Mouse (Mus musculus) embryo, embryonic 11.5 days (tissue): Measurements from ENCODE around the gene Dscaml1.

ENCODE experiments used
- DNase-seq: peaks from one replicate; pipeline ENCODE4 v3.0.0-alpha.2; 2012; ENCODE audit warnings: low read depth, low spot score

Dscaml1 gene

DNA sequence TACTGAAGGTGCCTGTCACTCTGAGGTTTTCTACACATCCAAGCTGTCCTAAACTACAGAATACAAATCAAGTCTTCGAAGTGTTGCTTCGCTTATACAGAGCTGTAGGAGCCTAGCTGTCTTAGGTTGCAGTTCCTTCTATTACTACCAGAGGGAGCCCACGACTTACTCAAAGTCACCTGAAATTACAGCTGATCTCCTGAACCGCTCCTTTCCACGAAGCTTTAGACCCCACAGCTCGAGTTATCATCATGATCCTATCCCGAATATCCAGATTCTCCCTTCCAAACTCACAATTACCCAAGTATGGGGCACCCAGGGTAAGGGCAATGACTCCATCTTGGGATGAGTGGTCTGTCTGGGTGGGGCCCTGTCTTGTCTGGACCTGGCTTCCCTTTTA, 14.6 kb upstream of the Dscaml1 start:
- peak; percentile 44 for DNase-seq

DNA sequence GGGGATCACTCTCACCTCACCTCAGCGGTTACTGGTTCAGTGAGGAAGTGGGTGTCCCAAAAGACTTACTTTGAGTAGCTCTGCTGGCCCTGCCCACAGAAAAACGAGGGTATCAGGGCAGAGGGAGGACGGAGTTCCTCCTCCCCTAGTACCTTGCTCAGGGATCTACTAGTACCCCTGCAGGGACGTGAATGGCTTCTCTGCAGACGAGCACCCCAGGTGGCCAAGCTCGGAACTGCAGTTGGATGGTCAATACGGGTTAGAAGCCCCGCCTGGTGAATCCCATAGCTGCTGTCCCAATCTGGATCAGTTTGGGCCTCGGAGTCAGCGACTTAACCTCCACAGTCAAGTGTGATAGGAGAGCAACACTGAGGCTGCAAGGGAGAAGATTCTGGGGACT, 14.1 kb upstream of the Dscaml1 start:
- DNase-seq, result peak; percentile 70

GRCm38 (mm10) chr9:45412700-45413477, 13.5 kb upstream of the Dscaml1 start:
- DNase-seq, result no peak

GRCm38 (mm10) chr9:45413478-45414140, 12.8 kb upstream of the Dscaml1 start:
- no peak for DNase-seq

- DNase-seq, result peak; percentile 55
These were observed 10.5 kb upstream of the Dscaml1 start for GRCm38 (mm10) chr9:45415912-45416311.

DNA sequence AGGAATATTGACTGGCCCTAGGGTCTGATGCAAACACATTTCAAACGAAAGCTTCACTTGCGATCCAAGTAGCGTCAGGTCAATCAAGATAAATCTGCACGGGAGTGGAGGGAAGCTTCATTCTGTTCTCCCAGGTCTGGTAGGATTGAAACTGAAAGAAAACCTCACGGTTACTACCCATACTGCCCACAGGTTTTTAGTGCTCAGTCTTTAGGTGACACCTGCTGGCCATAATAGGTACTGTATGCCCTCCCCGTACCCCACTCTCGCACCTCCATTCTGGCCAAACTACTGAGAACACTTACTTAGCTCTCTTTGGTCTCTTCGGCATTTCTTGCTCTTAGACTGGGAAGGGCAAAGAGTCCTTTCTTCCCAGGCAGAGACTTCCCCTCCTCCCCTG, 9.2 kb upstream of the Dscaml1 start:
- no peak for DNase-seq

- no peak for DNase-seq
These were observed 8.2 kb upstream of the Dscaml1 start for GRCm38 (mm10) chr9:45418252-45418651.

GRCm38 (mm10) chr9:45421209-45421608, 5.2 kb upstream of the Dscaml1 start:
- no peak for DNase-seq

- no peak for DNase-seq
These were observed 3.6 kb upstream of the Dscaml1 start for GRCm38 (mm10) chr9:45422761-45423298.

DNA sequence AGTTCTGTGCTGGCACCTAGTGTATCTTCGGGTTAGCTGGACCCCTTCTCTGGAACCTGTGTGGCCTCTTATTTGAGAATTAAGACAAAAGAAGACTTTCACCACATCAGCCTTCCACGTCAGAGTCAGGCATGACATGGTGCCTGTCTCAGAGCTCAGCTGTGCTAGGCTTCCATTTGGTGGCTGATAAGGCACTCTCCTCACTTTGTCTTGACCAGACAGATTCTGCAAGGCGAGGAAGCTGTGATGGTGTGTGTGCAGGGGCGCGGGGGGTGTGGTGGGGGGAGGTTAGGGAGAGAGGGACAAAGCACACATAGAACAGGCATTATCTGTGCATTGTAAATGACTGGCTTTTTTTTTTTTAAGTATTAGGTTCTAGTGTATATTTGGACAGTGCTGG, 3.0 kb downstream of the Dscaml1 start:
- DNase-seq, result no peak

GRCm38 (mm10) chr9:45429951-45430697, 3.7 kb downstream of the Dscaml1 start:
- DNase-seq, result no peak

GRCm38 (mm10) chr9:45430698-45430959, 4.2 kb downstream of the Dscaml1 start:
- no peak for DNase-seq

GRCm38 (mm10) chr9:45431150-45431549, 4.7 kb downstream of the Dscaml1 start:
- no peak for DNase-seq

- DNase-seq, result no peak
These were observed 6.2 kb downstream of the Dscaml1 start for GRCm38 (mm10) chr9:45432639-45433038.

- no peak for DNase-seq
These were observed 6.7 kb downstream of the Dscaml1 start for GRCm38 (mm10) chr9:45433119-45433518.

DNA sequence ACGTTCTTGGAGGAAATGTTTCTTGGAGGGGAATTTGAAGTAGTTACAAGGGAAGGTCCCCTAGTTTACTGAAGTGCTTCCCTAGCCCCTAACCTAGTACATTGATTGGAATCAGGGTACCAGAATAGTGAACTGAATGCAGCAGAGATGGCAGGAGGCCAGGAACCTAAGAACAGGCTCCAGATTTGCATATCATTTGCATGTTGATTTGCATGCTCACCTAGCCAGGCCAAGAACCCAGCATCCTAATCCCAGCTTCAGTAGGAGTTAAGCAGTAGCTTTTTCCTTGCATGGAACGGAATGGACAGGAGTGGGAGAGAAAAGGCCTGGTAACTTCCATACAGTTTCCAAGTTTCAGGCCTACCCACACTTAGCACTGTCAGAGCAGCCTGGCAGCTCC, 7.7 kb downstream of the Dscaml1 start:
- DNase-seq, result no peak

GRCm38 (mm10) chr9:45439025-45439424, 12.6 kb downstream of the Dscaml1 start:
- DNase-seq, result no peak

DNA sequence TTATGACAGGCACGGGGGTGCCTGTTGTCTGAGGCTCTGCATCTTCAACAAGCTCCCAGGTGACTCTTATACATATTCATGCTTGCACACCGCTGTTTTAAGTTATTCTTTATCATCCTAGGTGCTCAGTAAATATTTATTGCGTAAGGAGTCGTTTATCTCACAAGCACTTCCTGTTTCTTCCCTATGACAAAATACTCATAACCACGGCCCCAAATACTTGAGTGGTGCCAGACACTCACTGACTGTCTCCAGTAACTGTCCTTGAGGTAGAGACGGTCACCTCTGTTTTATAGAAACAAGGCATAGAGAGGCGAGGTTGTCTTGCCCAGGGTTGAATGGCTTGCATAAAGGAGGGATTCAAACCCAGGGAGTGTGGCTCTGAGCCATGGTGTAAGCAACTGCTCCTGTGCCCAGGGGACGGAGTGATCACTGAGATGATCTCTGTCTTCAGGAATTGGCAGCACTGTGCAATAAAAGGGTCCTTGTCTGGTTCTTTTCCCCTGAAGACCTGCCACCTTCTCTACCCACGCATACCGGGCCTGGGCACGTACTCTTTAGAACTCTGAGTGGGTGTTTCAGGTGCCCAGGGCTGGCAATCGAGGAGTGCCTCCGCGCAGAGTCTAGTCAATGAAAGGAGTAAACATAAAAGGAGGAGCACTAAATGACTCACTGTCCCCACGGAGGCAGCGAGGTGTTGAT, 13.8 kb downstream of the Dscaml1 start:
- DNase-seq, result no peak

- DNase-seq, result no peak
These were observed 17.9 kb downstream of the Dscaml1 start for GRCm38 (mm10) chr9:45444251-45444798.

GRCm38 (mm10) chr9:45449658-45450057, 23.2 kb downstream of the Dscaml1 start:
- no peak for DNase-seq

GRCm38 (mm10) chr9:45451346-45451745, 24.9 kb downstream of the Dscaml1 start:
- no peak for DNase-seq

- no peak for DNase-seq
These were observed 27.6 kb downstream of the Dscaml1 start for GRCm38 (mm10) chr9:45454032-45454431.
